Mouse (Mus musculus): ENCODE results near the gene Drg1. TPM values are rescaled to one million over a fixed set of nuclear protein-coding genes. Genes with fewer than 3 reads are reported as not detected.
A peak's percentile ranks its signal among the peaks of the same experiment; 100 is the strongest.
"Not testable (repeated sequence)": the region's sequence is repeated elsewhere in the genome, so short reads cannot be mapped to it uniquely, and the experiment has no call there.

Gene Drg1
- total RNA-seq, 2 experiments from 2014 or later: 90.8 to 93.6 TPM

DNA sequence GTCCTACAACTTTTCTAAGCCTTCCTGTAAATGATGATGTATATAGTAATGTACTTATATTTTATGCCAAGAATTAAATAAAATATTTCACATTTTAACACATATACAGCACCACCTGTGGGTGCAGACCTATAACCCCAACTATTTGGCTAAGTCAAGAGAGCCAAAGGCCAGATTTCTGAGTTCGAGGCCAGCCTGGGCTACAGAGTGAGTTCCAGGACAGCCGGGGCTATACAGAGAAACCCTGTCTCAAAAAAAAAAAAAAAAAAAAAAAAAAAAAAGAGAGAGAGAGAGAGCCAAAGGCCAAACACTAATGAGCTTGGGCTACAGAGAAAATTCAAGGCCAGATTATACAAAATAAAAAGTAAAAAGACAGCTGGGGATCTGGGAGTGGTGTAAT is 97.2 kb downstream of the Drg1 start:
- peak in 1 of 2 experiments; percentile 20 for DNase-seq (ENCODE audit: low spot score in 2 of 2)

DNA sequence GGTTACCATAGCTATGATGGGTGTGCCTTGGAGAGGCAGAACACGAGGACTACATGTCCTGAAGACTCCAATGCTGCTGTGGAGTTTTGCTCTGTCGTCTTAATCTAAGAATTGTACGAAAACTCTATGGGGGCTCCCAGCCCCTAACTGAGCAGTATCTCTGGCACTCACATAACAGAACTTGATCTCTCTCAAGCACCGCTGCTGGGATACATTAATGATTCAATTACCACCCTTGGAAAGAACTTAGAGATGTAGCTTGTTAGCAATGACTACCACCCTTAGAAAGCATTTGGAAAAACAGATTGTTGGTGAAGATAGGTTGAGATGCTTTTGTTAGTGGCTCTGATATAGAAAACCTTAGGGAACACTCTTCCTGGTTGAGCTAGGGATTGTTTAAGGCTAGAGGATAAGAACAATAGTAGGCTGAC is 98.6 kb downstream of the Drg1 start:
- DNase-seq (ENCODE audit: low spot score in 2 of 2): peak; percentile 34 to 58

DNA sequence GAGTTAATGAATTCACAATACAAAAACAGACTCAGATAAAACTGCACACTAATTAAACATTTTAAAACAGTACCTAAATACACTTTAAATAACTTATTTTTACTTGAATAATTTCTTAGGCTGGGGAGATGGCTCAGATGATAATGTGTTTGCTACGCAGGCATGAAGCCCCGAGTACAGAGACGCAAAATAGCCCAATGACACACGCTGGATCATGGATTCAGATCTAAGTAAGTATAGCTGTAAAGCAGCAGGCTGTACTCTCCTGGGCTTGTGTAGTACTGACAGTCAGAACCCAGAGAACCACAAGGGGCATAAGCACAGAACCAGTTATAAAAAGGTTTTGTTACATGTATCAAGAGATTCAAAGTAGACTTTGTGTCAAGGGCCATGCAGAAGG is 99.1 kb downstream of the Drg1 start:
- not testable (repeated sequence) for DNase-seq (ENCODE audit: low spot score in 2 of 2)

DNA sequence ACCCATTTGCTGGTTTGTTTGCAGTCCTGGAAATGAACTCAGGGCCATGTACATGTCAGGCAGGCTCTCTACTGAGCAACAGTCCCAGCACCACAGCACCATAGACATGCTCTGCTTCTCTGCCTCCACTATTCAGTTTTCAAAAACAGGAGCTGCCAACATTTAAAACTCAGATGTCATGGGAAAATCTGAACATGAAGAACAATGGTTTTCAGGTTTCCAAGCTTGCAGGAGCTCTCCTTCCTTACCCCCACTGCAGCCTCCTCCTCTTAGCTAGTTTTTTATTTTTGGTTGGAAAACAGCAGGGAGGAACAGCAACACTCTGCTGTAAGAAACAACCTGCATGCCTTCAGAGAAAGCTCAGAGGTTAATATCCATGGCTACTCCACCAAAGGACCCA is 99.9 kb downstream of the Drg1 start:
- peak in 1 of 2 experiments; percentile 15 for DNase-seq (ENCODE audit: low spot score in 2 of 2)

DNA sequence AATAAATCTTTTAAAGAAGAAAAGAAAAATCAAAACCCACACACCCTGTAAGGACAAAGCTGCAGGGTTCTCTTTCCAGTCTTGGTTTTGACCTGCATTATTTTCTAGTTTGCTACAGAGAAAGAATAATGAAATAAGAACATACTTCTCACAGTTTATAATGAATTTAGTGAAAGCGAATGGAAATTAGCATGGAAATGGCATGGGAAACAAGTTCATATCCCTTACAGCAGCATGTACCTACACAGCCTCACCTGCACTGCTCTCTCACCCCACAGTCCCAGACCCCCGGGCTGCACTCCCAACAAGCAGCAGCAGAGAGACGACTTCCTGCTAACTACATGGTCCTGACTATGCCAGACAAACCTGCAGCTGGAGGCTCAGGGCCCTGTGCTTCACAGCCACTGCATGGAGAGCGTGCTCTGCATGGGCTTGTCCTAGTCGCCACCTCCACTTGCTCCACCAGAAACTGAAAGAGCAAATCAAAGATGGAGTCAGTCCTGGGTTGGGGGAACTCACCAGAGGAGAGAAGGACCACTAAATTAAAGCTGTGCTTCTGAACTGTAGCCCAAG is 100.9 kb downstream of the Drg1 start:
- not testable (repeated sequence) for DNase-seq (ENCODE audit: low spot score in 2 of 2)

DNA sequence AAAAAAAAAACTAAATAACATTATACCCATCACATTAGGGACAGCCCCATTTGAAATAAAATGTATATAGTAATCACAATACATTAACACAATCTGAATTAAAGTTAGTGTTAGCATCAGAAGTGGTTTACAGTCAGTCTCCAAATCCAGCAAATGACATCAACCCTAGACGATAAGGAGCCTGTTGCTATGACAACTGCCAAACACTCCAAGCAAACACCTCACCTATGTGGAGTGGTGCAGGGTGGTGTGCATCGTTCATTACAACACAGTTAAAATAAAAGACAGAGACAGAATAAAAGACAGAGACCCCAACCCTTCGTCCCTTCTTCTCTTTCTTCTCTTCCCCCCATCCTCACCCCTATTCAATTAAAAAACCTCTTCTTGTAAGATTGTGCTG is 102.6 kb downstream of the Drg1 start:
- DNase-seq (ENCODE audit: low spot score in 2 of 2): not testable (repeated sequence)

DNA sequence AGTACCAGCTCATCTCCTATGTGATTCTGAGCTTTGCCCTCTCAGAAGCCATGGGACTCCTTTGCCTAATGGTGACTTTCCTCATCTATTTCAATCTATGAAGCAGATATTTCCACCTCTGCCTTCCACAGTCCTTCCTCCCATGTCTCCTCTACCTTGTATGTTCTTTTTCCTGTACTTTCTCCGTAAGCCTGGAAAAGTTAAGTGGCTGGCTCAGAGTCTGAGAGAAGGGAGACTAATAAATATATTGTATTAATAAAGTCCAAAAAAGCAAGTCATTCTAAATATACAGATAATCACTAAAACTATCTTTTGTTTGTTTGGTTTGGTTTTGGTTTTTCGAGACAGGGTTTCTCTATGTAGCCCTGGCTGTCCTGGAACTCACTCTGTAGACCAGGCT is 103.1 kb downstream of the Drg1 start:
- DNase-seq (ENCODE audit: low spot score in 2 of 2): peak in 1 of 2 experiments; percentile 54

DNA sequence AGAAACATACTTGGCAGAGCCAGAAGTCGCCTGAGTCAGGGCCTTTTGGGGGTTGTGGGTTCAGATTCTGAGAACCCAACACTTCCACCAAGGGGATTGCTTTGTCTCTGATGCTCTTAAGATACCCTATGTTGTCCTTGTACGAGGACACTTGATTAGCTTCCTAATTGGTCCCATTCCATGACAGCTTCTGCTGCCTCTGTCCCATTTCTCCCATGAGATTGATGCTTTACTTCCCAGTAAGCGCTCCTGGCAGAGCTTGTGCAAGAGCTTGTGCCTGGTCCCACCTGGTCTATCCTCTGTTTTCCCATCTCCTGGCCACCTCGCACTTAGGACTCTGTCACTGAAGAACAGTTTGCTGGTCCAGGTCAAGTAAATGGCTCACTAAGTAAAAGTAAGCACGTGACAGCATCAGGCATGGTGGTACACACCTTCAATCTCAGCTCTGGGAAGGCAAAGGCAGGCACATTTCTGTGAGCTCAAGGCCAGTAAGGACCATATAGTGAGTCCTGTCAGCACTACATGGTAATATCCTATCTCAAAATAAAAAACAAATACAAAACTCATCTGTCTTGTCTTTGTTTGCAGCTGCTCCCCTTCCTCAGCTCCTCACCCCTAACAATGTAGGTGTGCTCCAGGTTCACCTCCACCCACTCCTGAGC is 103.8 kb downstream of the Drg1 start:
- DNase-seq (ENCODE audit: low spot score in 2 of 2): peak; percentile 57 to 71

DNA sequence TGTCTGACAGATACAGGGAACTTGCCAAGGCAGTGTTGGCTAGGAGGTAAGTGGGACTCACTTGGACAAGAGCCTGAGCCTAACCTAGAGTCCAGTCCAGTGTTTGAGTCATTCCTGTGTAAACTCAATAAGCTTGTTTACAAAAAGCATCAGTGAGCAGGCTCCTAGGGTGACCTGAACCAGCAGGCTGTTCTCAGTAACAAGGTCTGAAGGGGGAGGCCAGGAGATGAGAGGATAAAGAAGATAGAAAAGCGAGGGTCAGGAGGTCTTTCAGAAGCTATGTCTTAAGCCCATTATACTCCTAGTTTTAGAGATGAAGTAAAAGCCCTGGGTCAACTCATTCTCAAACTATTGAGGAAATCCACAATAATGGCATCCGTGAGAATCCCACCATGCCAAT is 104.8 kb downstream of the Drg1 start:
- peak; percentile 61 to 67 for DNase-seq (ENCODE audit: low spot score in 2 of 2)

DNA sequence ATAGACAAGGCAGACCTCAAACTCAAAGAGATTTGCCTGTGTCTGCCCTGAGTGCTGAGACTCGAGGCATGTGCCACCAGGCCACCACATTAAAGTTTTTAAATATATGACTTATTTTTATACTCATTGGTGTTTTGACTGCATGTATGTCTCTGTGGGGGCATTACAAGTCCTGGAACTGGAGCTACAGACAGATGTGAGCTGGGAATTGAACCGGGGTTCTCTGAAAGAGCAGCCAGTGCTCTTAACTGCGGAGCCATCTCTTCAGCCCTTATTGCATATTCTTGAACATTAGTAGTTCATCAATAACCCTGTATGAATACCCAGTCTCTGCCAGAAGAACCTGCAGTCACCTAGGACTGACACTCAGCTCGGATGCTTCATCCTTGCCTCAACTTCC is 107.4 kb downstream of the Drg1 start:
- not testable (repeated sequence) for DNase-seq (ENCODE audit: low spot score in 2 of 2)

DNA sequence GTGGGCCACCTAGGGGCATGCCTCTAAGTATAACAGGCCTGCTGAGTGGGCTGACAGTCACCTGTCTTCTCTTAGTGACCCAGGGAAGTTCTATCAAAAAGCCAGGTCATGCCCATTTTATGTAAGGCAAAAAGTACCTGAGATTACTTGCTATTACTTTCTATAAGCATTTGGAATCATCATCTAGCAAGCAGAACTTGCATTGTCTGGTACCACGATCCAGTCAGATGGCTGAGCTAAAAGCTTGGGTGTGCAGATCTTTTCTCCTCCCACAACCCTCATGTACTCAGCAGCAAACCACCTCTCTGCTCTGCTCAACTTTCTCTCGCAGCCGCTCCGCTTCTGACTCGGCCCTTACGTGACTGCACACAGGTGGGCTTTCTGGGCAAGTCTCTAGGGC is 108.2 kb downstream of the Drg1 start:
- DNase-seq (ENCODE audit: low spot score in 2 of 2): peak in 1 of 2 experiments; percentile 53

DNA sequence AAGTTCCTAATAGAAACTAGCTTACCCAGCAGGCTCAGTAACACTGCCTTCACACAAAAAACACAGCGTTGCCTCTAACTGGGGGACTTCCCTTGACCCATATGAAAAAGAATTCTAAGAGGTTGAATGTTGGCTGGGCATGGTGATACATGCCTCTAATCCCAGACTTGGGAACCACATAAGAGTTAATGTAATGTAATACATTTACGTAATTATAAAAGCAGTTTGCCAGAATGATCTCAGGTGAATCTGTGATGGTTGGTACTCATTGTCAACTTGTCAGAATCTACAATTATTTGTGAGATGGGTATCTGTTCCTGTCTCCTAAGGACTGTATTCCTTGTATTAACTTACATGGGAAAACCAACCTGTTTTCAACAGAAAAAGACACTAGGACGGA is 109.2 kb downstream of the Drg1 start:
- not testable (repeated sequence) for DNase-seq (ENCODE audit: low spot score in 2 of 2)

DNA sequence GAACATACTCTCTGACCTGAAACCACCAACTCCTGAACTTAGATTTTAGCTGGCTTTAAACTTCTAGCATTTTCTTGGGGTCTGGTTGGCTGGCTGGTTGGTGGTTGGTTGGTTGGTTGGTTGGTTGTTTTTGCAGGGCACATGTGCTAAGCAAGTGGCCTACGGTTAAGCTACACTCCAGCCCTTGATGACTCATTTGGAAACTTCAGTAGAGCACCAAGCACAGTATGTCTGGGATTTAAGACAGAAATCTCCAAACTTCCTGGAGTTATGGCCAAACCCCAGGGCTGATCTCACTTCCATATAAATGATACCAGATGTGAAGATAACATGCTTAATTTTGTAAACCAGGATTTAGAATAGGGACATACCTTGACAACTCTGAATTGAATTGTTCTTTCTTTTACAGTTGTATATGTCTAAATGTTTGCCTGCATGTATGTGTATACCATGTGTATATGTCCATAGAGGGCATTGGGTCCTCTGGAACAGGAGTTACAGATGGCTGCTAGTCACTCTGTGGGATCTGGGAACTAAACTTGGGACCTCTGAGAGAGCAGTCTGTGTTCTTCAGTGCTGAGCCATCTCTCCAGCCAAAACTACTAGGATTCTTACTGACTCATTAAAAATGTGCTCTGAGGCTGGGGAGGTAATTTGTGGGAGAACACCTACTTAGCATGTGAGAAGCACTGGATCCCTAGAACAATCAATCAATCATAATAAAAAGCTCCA is 112.4 kb downstream of the Drg1 start:
- peak; percentile 58 to 72 for DNase-seq (ENCODE audit: low spot score in 2 of 2)

DNA sequence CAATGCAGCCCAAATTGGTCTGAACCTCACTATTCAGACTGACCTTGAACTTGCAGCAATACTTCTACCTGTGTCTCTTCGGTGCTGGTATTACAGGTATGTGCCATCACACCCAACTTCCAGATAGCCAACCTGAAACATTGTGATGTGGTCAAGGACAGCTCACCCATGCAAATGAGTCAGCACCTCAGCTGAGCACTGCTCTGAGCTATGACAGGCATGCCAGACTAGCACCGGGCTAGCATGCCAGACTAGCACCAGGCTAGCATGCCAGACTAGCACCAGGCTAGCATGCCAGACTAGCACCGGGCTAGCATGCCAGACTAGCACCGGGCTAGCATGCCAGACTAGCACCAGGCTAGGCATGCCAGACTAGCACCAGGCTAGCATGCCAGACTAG is 114.9 kb downstream of the Drg1 start:
- not testable (repeated sequence) for DNase-seq (ENCODE audit: low spot score in 2 of 2)

DNA sequence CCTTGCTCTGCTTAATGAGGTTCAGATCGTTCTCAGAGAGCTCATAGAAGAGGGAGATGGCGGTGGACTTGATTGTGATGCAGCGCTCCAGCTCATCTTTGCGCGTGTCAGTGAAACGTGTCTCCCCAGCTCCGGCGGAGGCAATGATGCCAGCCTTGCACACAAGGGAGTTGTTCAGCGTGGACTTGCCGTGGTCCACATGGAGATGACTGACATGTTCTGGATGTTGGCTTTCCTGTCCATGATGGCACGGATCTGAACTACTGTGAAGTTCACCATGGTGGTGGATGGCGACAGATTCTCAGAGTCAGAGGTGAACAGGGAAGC is 115.6 kb downstream of the Drg1 start:
- not testable (repeated sequence) for DNase-seq (ENCODE audit: low spot score in 2 of 2)

DNA sequence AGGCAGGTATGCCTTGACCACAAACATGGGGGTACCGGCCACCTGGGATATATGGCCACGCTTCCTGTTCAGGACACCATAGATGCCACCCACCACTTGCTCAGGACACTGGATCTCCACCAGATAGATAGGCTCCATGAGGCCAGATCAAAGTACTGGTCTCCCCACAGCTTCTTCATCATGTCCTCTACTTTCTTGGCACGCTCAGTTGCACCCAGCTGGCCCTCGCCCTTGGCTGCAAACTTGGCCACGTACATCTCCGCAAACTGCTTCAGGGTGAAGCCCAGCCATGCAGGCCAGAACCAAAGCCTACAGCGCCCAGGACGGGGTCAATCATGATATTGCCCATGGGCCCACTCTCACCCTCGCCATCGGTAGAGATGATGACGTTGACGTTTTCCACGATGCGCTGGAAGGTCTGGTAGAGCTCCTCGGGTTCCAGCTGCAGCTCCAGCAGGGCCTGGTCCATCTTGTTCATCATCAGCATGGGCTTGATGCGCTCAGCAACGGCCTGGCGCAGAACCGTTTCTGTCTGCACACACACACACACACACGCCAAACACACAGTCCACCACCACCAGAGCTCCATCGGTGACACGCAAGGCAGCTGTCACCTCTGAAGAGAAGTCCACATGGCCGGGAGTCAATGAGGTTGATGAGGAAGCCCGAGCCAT is 116.1 kb downstream of the Drg1 start:
- not testable (repeated sequence) for DNase-seq (ENCODE audit: low spot score in 2 of 2)

DNA sequence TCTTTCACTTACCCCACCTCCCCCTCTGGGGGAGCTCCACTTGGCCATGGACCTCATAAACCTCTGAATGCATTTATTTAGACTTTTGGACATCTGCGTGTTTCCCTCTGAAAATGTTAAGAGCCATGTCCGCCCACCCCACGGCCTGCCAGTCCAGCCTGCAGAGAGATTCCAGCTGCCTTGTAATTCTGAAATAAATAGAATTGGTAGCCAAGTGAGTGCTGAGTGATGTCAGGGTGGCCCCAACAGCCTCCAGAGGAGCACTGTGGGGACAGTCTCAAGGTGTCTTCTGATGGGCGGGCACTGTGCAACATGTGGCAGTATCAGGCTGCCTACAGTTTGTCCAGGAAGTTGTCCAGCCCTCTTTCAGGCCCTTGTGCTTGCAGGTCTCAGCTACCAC is 116.7 kb downstream of the Drg1 start:
- DNase-seq (ENCODE audit: low spot score in 2 of 2): not testable (repeated sequence)

DNA sequence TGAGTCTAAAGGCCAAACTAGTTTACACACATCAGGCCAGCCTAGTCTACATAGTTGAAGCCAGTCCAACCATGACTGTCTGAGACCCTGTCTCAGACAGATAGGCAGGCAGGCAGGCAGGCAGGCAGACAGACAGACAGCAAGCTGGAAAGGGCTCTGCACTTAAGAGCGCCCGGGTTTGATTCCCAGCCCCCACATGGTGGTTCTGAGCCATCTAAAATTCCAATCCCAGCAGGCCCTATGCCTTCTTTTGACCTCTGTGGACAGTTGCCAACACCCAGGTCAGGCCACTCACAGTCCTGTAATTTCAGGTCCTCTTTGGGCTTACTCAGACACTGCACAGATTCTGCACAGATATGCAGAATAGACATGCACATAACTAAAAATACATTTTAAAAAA is 119.4 kb downstream of the Drg1 start:
- not testable (repeated sequence) for DNase-seq (ENCODE audit: low spot score in 2 of 2)

DNA sequence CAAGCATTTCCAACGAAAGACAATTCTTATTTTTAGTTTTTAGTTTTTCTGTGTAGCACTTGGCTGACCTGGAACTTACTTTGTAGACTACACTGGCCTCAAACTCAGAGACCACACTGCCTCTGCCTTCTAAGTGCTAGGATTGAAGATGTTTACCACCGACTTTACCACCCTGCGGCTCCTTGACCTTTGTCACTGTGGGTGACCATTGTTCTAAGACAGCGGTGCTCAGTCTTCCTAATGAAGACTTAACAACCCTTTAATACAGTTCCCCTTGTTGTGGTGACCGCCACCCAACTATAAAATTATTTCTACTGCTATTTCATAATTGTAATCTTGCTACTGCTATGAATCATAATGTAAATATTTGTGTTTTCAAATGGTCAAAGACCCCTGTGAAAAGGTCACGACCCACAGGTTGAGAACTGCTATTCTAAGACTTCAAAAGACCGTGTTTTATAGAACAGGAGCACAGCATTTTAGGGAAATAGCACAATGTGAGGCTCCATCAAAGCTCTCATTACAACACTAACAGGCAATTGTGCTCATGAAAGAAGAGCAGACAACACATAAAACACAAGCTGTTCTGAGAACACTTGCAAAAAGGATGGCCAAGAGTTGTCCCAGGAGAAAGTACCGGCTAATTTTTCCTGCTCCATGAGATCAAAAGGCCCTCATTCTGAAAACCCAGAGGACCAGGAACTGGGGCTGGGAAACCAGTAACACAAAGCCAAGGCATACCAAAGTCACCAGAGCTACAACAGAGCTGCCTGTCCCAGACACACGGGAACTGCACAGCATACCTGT is 120.7 kb downstream of the Drg1 start:
- DNase-seq (ENCODE audit: low spot score in 2 of 2): not testable (repeated sequence)

DNA sequence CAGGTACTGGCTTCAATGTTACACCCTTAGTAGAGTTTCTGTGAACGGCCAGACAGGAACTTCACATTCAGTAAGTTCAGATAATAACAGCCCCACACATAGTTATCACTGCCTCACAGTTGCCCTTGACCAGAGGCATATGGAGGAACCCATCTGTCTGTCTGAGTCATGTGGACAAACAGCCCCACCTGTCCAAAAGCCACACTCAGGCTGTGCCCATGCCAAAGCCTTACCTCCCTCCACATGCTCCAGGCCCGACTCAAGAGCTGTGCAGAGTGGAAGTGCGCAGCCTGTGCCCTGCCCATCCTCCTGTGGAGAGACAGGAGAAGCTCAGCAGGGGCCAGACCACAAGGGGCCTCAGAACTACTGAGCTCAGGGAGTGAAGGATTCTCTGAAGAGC is 122.2 kb downstream of the Drg1 start:
- not testable (repeated sequence) for DNase-seq (ENCODE audit: low spot score in 2 of 2)

DNA sequence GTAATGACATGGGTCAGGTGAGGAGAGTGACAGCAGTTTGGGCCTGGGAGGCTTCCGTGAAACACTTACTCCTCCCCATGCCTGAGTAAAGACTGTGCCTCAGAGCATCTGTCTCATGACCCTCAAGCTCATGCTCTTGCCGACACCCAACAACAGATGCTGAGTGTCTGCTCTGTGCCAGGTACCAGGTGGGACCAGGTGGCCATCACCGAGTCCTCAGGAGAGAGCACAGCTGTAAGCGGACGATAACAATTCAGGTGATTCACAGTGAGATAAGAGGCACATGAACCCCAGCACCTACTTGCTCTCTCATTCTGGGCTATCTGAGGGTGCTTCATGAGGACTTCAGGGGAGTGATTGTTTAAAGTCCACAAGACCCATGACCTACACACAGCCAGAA is 123.8 kb downstream of the Drg1 start:
- DNase-seq (ENCODE audit: low spot score in 2 of 2): peak; percentile 81 to 89

Measured in left cerebral cortex, adult 18-20 months (tissue).